ENCODE assay signal across 9 mouse cellular contexts in genomic region chr10:93577271-93577886, GRCm38 (mm10). TPM values are rescaled to one million over a fixed set of nuclear protein-coding genes. Genes with fewer than 3 reads are reported as not detected.
A peak's percentile ranks its signal among the peaks of the same experiment; 100 is the strongest.
DNase-seq lines count a peak whose midpoint lies in the region; ATAC-seq and TF ChIP-seq lines count a peak whose summit lies in the region.
"Had no signal": no experiment of that assay in that cellular context is flagged by ENCODE, and none has a peak within 500 bp of the region (broad histone marks: within the 10 kb centered on the region; RNA-seq: fewer than 3 reads in every experiment).

No protein-coding gene starts in this region.

- peaks cover 19% of the 10 kb centered on the region for H3K36me3 ChIP-seq in C2C12 (ENCODE audit: control insufficient read depth, insufficient read depth)
- H3K36me3 ChIP-seq in kidney, embryonic 16.5 days (ENCODE audit: insufficient read depth, low read length) = peaks cover 8% of the 10 kb centered on the region; the same call in 1 of the 2 replicates
- peaks cover 13% of the 10 kb centered on the region for H3K36me3 ChIP-seq in liver, embryonic 13.5 days
- H3K36me3 ChIP-seq in thymus, adult 2 months (ENCODE audit: control insufficient read depth, insufficient read depth, low read length) = peaks cover 2% of the 10 kb centered on the region
- H3K36me3 ChIP-seq: heart, embryonic 15.5 days had no signal

- no peaks in the 10 kb centered on the region for H3K27me3 ChIP-seq in C2C12 (ENCODE audit: control insufficient read depth, insufficient read depth, insufficient read length)
- H3K27me3 ChIP-seq in kidney, embryonic 16.5 days (ENCODE audit: insufficient read depth, low read length) = no peaks in the 10 kb centered on the region
- H3K27me3 ChIP-seq in liver, embryonic 13.5 days = no peaks in the 10 kb centered on the region
- H3K27me3 ChIP-seq in thymus, adult 2 months (ENCODE audit: control insufficient read depth, insufficient read depth, low read length) = no peaks in the 10 kb centered on the region
- H3K27me3 ChIP-seq: heart, embryonic 15.5 days had no signal

- H3K9me3 ChIP-seq in kidney, embryonic 16.5 days (ENCODE audit: low read length) = no peaks in the 10 kb centered on the region
- H3K9me3 ChIP-seq in liver, embryonic 13.5 days (replicated peaks) = no peaks in the 10 kb centered on the region
- H3K9me3 ChIP-seq: heart, embryonic 15.5 days had no signal

- peak; percentile 78 for DNase-seq in adipocyte (ENCODE audit: low spot score)
- DNase-seq in gastrocnemius, postnatal 10 days = peak; percentile 79
- peak; percentile 43 for DNase-seq in liver, embryonic 13.5 days
- DNase-seq in ovary, postnatal 10 days (ENCODE audit: low spot score) = peak; percentile 10
- DNase-seq in thymus, adult 2 months = peak; percentile 66

- peak; percentile 79 for ATAC-seq in common myeloid progenitor, adult 5-6 weeks (replicated peaks; ENCODE audit: low read depth, poor library complexity, severe bottlenecking)
- ATAC-seq in kidney, embryonic 16.5 days (ENCODE audit: low FRiP score, low TSS enrichment) = 0 out of 2 replicates have a peak, but pooled peaks have one; percentile 42
- ATAC-seq in liver, embryonic 13.5 days (ENCODE audit: low read depth) = 0 out of 2 replicates have a peak, but pooled peaks have one; percentile 39

- H3K27ac ChIP-seq in kidney, embryonic 16.5 days (ENCODE audit: low read length) = no peak overlapping the region
- H3K27ac ChIP-seq in liver, embryonic 13.5 days = no peak overlapping the region
- H3K27ac ChIP-seq in thymus, adult 2 months (ENCODE audit: control insufficient read depth, insufficient read depth, low read length) = no peak overlapping the region
- H3K27ac ChIP-seq: heart, embryonic 15.5 days had no signal

- H3K79me3 ChIP-seq in C2C12 (ENCODE audit: low read depth) = no peaks in the 10 kb centered on the region

- TF ChIP-seq CTCF in C2C12 (IDR thresholded peaks at IDR 0.05; ENCODE audit: control insufficient read depth, insufficient read depth, insufficient read length) = peak; percentile 58
- TF ChIP-seq CTCF in thymus, adult 2 months (IDR thresholded peaks at IDR 0.05; ENCODE audit: borderline replicate concordance, control insufficient read depth, extremely low read depth, insufficient read depth, low read length, poor library complexity) = peak; percentile 78

- no peak overlapping the region for H3K4me3 ChIP-seq in C2C12 (ENCODE audit: insufficient read depth, poor library complexity, severe bottlenecking)
- H3K4me3 ChIP-seq in kidney, embryonic 16.5 days (ENCODE audit: low read length) = no peak overlapping the region
- no peak overlapping the region for H3K4me3 ChIP-seq in liver, embryonic 13.5 days (replicated peaks)
- H3K4me3 ChIP-seq in thymus, adult 2 months (ENCODE audit: control insufficient read depth, insufficient read depth, low read length) = no peak overlapping the region
- H3K4me3 ChIP-seq: heart, embryonic 15.5 days had no signal

- TF ChIP-seq POLR2A in thymus, adult 2 months (IDR thresholded peaks at IDR 0.05; ENCODE audit: control insufficient read depth, extremely low read depth, insufficient read depth, low read length, poor library complexity) = no peak

- no peak overlapping the region for H3ac ChIP-seq in C2C12 (ENCODE audit: control insufficient read depth, insufficient read length, low read depth)

- no peak overlapping the region for H3K9ac ChIP-seq in kidney, embryonic 16.5 days (replicated peaks; ENCODE audit: low read length)
- no peak overlapping the region for H3K9ac ChIP-seq in liver, embryonic 13.5 days
- H3K9ac ChIP-seq: heart, embryonic 15.5 days had no signal

- H3K4me2 ChIP-seq in kidney, embryonic 16.5 days (replicated peaks; ENCODE audit: low read depth, low read length) = no peak overlapping the region
- H3K4me2 ChIP-seq in liver, embryonic 13.5 days = no peak overlapping the region
- H3K4me2 ChIP-seq: heart, embryonic 15.5 days had no signal

- H3K4me1 ChIP-seq in kidney, embryonic 16.5 days (ENCODE audit: insufficient read depth, low read length) = no peaks in the 10 kb centered on the region
- no peaks in the 10 kb centered on the region for H3K4me1 ChIP-seq in liver, embryonic 13.5 days (replicated peaks)
- no peaks in the 10 kb centered on the region for H3K4me1 ChIP-seq in thymus, adult 2 months (replicated peaks; ENCODE audit: control insufficient read depth, insufficient read depth, low read length)
- H3K4me1 ChIP-seq: heart, embryonic 15.5 days had no signal

- H3K79me2 ChIP-seq in C2C12 (ENCODE audit: control insufficient read depth, insufficient read depth) = no peaks in the 10 kb centered on the region

- 67% methylated on average over 13 of the region's 13 CpGs for WGBS in kidney, embryonic 16.5 days
- WGBS in liver, embryonic 13.5 days (ENCODE audit: insufficient replicate concordance) = 60% methylated on average over 13 of the region's 13 CpGs
- 73% methylated on average over 13 of the region's 13 CpGs for WGBS in thymus, adult 2 months

TF ChIP-seq in C2C12, 6 proteins besides CTCF, POLR2A, EP300 and RAD21:
- TF ChIP-seq USF1 (IDR thresholded peaks at IDR 0.05; ENCODE audit: low read depth) (no peak), CEBPB (IDR thresholded peaks at IDR 0.05; ENCODE audit: low read depth) (no peak), MYOG (IDR thresholded peaks at IDR 0.05; ENCODE audit: control insufficient read depth, extremely low read depth, insufficient read length) (no peak), FOSL1 (IDR thresholded peaks at IDR 0.05; ENCODE audit: insufficient read depth, low read length, poor library complexity, severe bottlenecking) (no peak), MAX (IDR thresholded peaks at IDR 0.05) (no peak), MYOD1 (IDR thresholded peaks at IDR 0.05; ENCODE audit: control insufficient read depth, insufficient read length, low read depth) (no peak)

RNA-seq across cellular contexts. Expression of gene Snrpf, which starts 12.1 kb away (rescaled TPM):
- 258 TPM for polyA plus RNA-seq in C2C12 (2012; fragmentation: generic; extraction: Trizol)
- 192 and 266 TPM in 2 replicates for total RNA-seq in common myeloid progenitor, adult 5-6 weeks (2017)
- total RNA-seq in gastrocnemius, postnatal 10 days (2021) = 10 to 100 TPM; 14.3 to 14.9 TPM
- 114 and 128 TPM in 2 replicates for polyA plus RNA-seq in kidney, embryonic 16.5 days (2015; fragmentation: Nextera tagmentation; extraction: Ambion mirVana)
- 95.6 and 101 TPM in 2 replicates for polyA plus RNA-seq in liver, embryonic 13.5 days (2015; fragmentation: Nextera tagmentation; extraction: Ambion mirVana)
- polyA plus RNA-seq in thymus, adult 2 months (2012; rRNA removed) = 88.9 and 92.2 TPM in 2 replicates

RNA-seq across cellular contexts. Expression of gene Ccdc38, which starts 36.9 kb away (rescaled TPM):
- 0.08 TPM for polyA plus RNA-seq in C2C12 (2012; fragmentation: generic; extraction: Trizol)
- total RNA-seq in common myeloid progenitor, adult 5-6 weeks (2017) = 0.24 and 0.55 TPM in 2 replicates
- total RNA-seq in gastrocnemius, postnatal 10 days (2021) = under 1 TPM; 0.07 to 0.09 TPM
- 0.32 and 0.35 TPM in 2 replicates for polyA plus RNA-seq in kidney, embryonic 16.5 days (2015; fragmentation: Nextera tagmentation; extraction: Ambion mirVana)
- 0.14 and 0.20 TPM in 2 replicates for polyA plus RNA-seq in liver, embryonic 13.5 days (2015; fragmentation: Nextera tagmentation; extraction: Ambion mirVana)
- polyA plus RNA-seq in thymus, adult 2 months (2012; rRNA removed) = 0.03 TPM in 1 of 2 replicates, not detected in the other

RNA-seq across cellular contexts. Expression of gene Amdhd1, which starts 37.5 kb away (rescaled TPM):
- polyA plus RNA-seq in C2C12 (2012; fragmentation: generic; extraction: Trizol) = 0.04 TPM
- not detected in 2 replicates for total RNA-seq in common myeloid progenitor, adult 5-6 weeks (2017)
- total RNA-seq in gastrocnemius, postnatal 10 days (2021) = under 1 TPM in 1 of 2 experiments, not detected in 1; 0.18 TPM
- 1.6 and 1.8 TPM in 2 replicates for polyA plus RNA-seq in kidney, embryonic 16.5 days (2015; fragmentation: Nextera tagmentation; extraction: Ambion mirVana)
- 8.3 and 9.7 TPM in 2 replicates for polyA plus RNA-seq in liver, embryonic 13.5 days (2015; fragmentation: Nextera tagmentation; extraction: Ambion mirVana)
- 0.44 and 0.46 TPM in 2 replicates for polyA plus RNA-seq in thymus, adult 2 months (2012; rRNA removed)

Comparison
In these comparisons a context has a peak if more than half of its experiments do, and no peak if none do; other contexts are left out.
1. DNase-seq: peak in every context shown above with its lines; median percentile 79 in gastrocnemius, postnatal 10 days; 78 in adipocyte; 66 in thymus, adult 2 months; 43 in liver, embryonic 13.5 days; 10 in ovary, postnatal 10 days.